Mouse (Mus musculus) natural killer cell, adult 2 months (primary cell): ENCODE results near the gene Armh3.

ENCODE experiments used
- DNase-seq, 2 experiments: peaks; one replicate each; pipeline ENCODE4 v3.0.0; 2022; ENCODE audit warnings: low spot score in 2 of 2

Gene Armh3

DNA sequence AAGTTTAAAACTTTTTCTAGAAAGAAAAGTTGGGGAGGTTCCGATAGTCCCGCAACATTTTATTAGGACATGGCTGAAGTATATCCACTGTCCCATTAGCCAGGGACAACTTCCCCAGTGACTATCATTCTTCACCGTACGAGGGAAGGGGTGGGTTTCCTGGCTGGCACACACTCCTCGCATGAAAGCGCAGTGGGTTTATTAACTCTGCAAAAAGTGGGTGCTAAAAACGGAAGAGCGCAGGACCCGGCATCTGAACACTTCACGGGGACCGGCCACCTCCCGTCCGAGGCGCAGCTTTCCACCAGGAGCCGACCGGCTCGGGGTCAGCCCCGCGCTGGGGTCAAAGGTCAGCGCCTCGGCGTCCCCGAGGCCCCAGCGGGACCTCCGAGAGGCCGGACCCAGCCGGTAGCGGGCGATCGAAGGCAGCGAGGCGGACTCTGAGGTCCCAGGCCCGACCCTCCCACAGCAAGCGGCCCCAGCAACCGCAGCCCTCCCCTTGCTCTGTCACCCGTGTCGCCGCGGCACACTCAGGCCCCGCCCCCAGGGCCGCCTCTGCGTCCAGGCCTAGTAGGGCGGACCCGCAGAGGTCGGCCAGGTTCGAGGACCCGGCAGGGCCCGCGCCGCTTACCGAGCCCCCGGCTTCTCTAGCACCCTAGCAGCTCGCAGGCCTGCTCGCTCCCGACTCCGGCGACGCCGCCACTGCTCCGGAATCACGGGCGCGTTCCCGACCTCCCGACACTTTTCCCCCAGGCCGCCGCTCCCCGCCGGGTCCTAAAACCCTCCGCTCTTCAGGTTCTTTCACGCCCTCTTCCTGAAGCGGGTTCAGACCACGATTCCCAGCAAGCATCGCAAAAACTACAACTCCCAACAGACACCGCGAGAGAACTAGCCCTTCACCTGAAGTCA lies at the start of gene Armh3:
Gene Armh3, minus strand, starts transcription at position 704 of the 909 bp plus-strand sequence.
- DNase-seq = peak; percentile 87 to 91

GRCm38 (mm10) chr19:46047426-46047825 lies 49.1 kb upstream of the Armh3 start:
- DNase-seq = no peak

- DNase-seq = no peak
These were observed 48.3 kb upstream of the Armh3 start for GRCm38 (mm10) chr19:46046621-46047025.

DNA sequence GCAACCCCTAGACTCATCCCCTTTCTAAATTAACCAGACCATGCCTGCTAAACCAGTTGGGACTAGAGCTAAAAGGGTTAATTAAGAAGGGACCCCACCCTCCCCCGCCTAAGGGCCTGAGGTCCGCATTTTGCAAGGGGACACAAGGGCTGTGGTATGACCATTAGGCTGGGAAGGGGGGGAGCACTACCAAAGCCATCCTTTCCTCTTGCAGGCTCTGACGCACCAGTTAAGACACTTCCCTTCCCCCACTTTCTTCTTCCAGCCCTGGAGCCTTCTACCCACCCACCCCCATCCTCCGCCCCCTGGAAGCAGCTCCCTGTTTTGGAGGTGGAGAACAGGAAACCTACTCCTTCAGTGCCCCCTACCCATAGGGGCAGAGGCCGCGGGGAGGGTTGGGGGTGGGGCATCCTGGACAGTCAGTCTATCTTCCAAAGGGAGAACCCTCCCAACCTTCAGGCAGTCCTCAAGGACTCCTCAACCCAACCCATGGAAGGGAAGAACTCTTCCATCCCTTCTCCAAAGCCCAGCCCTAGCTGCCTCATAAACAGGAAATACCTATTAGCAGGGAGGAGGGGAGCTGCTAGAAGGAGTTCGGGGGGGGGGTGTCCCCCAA lies 47.5 kb upstream of the Armh3 start:
- DNase-seq = peak in 1 of 2 experiments; percentile 30

DNA sequence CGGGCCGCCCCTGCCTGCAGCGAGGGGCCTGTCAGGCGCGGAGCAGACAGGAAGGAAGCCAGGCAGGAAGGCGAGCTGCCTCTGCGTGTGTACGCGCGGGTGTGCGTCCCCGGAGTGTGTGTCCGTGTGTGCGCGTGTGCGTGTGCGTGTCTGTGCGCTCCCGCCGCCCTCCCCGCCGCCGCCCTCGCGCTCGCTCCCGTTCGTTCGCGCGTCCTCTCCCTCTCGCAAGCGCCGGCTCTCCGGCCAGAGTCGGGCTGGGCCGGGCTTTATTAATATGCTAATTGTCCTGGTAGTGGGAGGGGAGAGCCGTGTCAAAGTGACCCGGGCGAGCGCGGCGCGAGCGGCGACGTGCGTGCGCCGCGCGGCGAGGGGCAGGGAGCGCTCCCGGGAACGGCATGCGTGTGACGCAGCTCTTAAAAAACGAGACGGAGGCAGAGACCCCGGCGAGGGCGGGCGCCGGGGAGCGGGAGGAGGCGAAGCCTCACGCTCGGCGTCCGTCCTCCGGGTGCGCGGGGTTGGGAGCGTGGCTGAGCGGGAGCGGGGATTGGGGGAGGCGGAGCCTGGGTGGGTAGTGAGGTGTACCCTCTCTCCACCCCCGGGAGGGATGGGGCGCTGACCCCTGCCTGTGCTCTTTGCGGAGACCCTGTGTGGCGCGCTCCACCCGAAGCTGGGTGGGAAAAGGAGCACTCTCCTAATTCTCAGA lies 46.9 kb upstream of the Armh3 start, which contains the start of gene Ldb1:
Gene Ldb1, minus strand, starts transcription at position 222 of the 703 bp plus-strand sequence.
- DNase-seq = peak; percentile 72 to 76

GRCm38 (mm10) chr19:46044271-46044992 lies 46.1 kb upstream of the Armh3 start, which contains the start of gene Pprc1:
Gene Pprc1 (plus strand): TSS chr19:46044886.
- DNase-seq = no peak

GRCm38 (mm10) chr19:46043380-46043779 lies 45.1 kb upstream of the Armh3 start:
- no peak for DNase-seq

- DNase-seq = peak; percentile 27 to 51
These were observed 44.3 kb upstream of the Armh3 start for GRCm38 (mm10) chr19:46042476-46043011.

GRCm38 (mm10) chr19:46041933-46042475 lies 43.7 kb upstream of the Armh3 start:
- DNase-seq = no peak

DNA sequence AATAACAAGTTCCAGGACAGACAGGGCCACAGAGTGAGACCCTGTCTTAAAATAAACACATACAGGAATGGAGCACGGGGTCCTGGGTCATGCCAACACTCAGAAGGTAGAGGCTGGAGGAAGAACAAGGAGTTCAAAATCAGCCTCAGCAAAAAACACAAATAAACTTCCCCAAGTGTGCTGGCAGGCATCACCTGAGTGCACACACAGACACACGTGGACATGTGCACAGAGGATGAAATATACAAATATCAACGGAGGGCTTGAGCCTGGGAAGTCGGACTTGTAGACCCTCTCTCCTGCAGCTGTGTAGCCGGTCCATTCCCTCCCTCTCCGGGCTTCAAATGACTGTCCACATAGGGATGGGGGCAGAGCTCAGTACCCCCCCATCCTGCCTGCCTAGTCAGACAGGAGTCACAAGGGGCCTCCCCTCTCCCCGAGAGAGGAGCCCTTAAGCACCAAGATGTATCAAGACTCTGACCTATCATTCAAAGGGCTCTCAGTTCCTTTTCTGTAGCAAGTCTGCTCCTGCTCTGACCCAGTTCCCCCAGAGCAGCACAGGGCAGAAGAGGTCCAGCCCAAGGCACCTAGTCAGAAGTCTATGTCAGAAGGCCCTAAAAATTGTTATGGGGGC lies 43.1 kb upstream of the Armh3 start:
- peak in 1 of 2 experiments; percentile 48 for DNase-seq

- DNase-seq = peak; percentile 34 to 51
These were observed 42.0 kb upstream of the Armh3 start for GRCm38 (mm10) chr19:46040149-46040902.

GRCm38 (mm10) chr19:46039478-46039877 lies 41.2 kb upstream of the Armh3 start:
- peak; percentile 62 to 76 for DNase-seq

DNA sequence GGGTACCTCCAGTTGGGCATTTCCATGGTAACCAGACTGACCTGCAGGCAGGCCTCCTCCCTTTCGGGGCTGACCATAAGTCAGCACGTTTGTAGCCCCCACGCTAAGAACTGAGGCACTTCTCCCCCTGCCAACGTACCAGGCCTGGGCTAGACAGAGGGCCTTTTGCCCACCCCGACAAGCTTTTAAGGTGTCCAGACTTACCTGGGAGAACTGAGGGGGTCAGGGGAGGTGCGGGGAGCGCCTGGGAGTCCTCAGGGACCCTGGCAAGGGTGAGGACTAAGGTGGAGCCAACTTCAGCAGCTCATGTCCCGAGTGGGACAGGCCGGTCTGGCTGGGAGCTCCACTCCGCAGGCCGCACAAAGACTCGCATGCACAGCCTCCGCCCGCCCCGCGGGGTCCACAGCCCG lies 40.6 kb upstream of the Armh3 start:
- DNase-seq = no peak

DNA sequence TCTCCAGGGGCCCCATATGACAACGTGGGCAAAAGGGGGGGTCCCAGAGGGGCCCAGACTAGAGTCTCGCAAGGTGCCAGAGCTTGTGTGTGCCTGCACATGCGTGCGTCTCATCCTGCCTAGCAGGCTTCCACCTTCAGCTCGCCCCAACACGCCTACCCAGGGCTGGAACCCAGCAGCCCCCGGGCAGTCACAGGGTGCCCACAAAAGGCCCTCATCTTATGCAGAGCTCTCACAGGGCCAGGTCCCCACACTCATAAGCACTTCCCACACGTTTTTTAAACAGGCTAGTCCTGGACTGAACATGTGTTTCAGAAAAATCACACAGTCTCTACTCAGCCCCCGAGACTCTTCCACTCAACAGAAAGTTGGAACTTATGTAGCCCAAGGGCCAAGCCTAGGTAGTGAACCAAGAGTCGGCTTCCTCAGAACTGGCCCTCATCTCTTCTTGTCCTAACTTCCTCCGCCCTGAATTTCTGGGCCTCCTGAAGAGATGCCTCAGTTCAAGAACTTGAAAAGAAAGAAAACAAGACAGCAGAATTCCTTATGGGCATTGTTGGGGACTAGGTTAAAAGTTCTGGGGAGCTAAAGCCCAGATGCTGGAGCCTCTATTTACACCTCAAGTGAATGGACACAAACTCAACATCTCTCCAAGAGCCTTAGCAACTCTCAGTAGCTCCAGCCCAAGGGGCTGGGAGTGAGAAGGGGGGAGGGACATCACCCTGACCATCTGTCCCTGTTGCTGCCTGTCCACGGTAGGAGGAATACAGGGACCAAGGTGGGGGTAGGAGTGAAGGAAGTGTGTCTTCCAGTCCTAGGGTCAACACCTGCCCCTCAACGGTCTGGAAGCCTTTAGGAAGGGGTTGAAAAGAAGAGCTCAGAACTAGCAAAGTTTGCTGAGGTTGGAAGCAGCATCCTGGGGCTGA lies 39.9 kb upstream of the Armh3 start:
- no peak for DNase-seq

GRCm38 (mm10) chr19:46037243-46037924 lies 39.1 kb upstream of the Armh3 start:
- peak in 1 of 2 experiments; percentile 39 for DNase-seq

DNA sequence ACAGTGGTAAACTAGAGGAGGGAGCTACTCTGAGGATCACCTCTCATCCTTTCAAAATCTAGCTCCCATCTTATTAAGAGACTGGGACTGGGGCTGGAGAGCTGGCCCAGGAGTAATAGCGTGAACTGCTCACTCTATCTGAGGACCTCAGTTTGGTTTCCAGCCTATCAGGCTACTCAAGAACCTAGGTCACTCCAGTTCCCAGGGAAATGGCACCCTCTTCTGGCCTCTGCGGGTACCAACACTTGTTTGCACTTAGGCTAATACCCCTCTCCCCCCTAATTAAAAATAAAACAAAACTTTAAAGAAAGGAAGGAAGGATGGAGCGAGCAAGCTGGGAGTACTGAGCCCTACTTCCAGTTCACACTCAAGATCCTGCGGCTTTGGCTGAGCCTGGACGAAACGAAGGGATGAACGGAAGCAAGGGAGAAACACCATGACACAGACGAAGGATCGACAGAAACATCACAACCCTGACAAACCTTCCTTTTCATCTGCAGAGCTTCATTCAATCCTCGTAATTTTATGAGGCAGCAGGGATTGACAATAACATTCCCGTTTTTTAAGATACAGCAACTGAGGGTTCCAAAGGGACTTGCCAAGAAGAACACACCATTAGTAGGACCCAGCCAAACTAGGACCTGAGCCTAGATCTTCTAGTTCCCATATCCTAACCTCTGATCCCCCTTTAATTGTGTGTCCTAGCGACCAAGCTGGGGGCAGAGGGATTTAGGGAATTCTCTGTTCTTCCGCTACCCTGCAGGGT lies 38.4 kb upstream of the Armh3 start:
- DNase-seq = no peak

- no peak for DNase-seq
These were observed 37.7 kb upstream of the Armh3 start for GRCm38 (mm10) chr19:46035971-46036370.
